8 mouse cellular contexts compared by ENCODE assay signal in genomic region chr7:19344237-19344847, GRCm38 (mm10). TPM values are rescaled to one million over a fixed set of nuclear protein-coding genes. Genes with fewer than 3 reads are reported as not detected.
A peak's percentile ranks its signal among the peaks of the same experiment; 100 is the strongest.
DNase-seq lines count a peak whose midpoint lies in the region; ATAC-seq and TF ChIP-seq lines count a peak whose summit lies in the region.

Gene Ercc1, plus strand, starts transcription at chr7:19344778.

- no peak for DNase-seq in liver, adult 2 months (ENCODE audit: extremely low read depth, low read depth, low spot score)
- DNase-seq in liver: no peak
- no peak for DNase-seq in adrenal gland, postnatal 10 days
- DNase-seq in gastrocnemius, adult 18-20 months (ENCODE audit: low spot score): no peak
- DNase-seq in liver, embryonic 14.5 days (ENCODE audit: low read depth in 3 of 3, low spot score in 3 of 3): no peak
- DNase-seq in testis, postnatal 14 days (ENCODE audit: low spot score): peak; percentile 45
- DNase-seq in retina, embryonic 14.5 days (ENCODE audit: low spot score): no peak

- no peaks in the 10 kb centered on the region for H3K9me3 ChIP-seq in hindbrain, embryonic 13.5 days
- H3K9me3 ChIP-seq in liver, embryonic 14.5 days (ENCODE audit: control insufficient read depth, low read length): no peaks in the 10 kb centered on the region

- 0 out of 2 replicates have a peak, but pooled peaks cover 2% of the 10 kb centered on the region for H3K27me3 ChIP-seq in liver, adult 2 months (ENCODE audit: control insufficient read depth, insufficient read depth, low read length)
- H3K27me3 ChIP-seq in hindbrain, embryonic 13.5 days: peaks cover 21% of the 10 kb centered on the region
- peaks cover 31% of the 10 kb centered on the region for H3K27me3 ChIP-seq in liver, embryonic 14.5 days (ENCODE audit: control insufficient read depth, insufficient read depth, low read length)

- peak; percentile 21 for ATAC-seq in hindbrain, embryonic 13.5 days (ENCODE audit: low FRiP score)
- ATAC-seq in liver, embryonic 14.5 days (ENCODE audit: insufficient read depth): no peak

- TF ChIP-seq EP300 in liver, embryonic 14.5 days (IDR thresholded peaks at IDR 0.05; ENCODE audit: low read depth): no peak

- no peak for TF ChIP-seq CTCF in liver, adult 2 months (IDR thresholded peaks at IDR 0.05; ENCODE audit: low read depth, low read length)
- no peak for TF ChIP-seq CTCF in liver, embryonic 14.5 days (IDR thresholded peaks at IDR 0.05; ENCODE audit: low read depth)

- no peaks in the 10 kb centered on the region for H3K79me2 ChIP-seq in liver, adult 2 months (ENCODE audit: control insufficient read depth, insufficient read depth, low read length)

- TF ChIP-seq POLR2A in liver, adult 2 months (IDR thresholded peaks at IDR 0.05; ENCODE audit: extremely low read depth, insufficient read depth, low read length): no peak

- WGBS in liver, adult 2 months: 20% methylated on average over 12 of the region's 12 CpGs
- WGBS in hindbrain, embryonic 13.5 days: 27% methylated on average over 12 of the region's 12 CpGs
- WGBS in liver, embryonic 14.5 days (ENCODE audit: insufficient replicate concordance): 17% methylated on average over 12 of the region's 12 CpGs

- H3K4me3 ChIP-seq in liver, adult 2 months (ENCODE audit: insufficient read depth, low read depth, low read length): peak within 1 kb of the TSS; percentile 63
- H3K4me3 ChIP-seq in hindbrain, embryonic 13.5 days: peak within 1 kb of the TSS; percentile 67
- H3K4me3 ChIP-seq in liver, embryonic 14.5 days (ENCODE audit: insufficient read depth in 1 of 2, low read depth in 2 of 2, low read length in 2 of 2): peak within 1 kb of the TSS; percentile 55 to 96

- peak within 1 kb of the TSS; percentile 81 for H3K4me2 ChIP-seq in hindbrain, embryonic 13.5 days
- peak within 1 kb of the TSS; percentile 75 for H3K4me2 ChIP-seq in liver, embryonic 14.5 days (ENCODE audit: low read depth)

- H3K4me1 ChIP-seq in liver, adult 2 months (ENCODE audit: control insufficient read depth, insufficient read depth, low read length): peaks cover 1% of the 10 kb centered on the region; the same call in 1 of the 2 replicates
- H3K4me1 ChIP-seq in hindbrain, embryonic 13.5 days (replicated peaks): peaks cover 42% of the 10 kb centered on the region
- H3K4me1 ChIP-seq in liver, embryonic 14.5 days (replicated peaks; ENCODE audit: control insufficient read depth in 2 of 2, insufficient read depth in 2 of 2, low read length in 1 of 2): peaks cover 0 to 14% of the 10 kb centered on the region in 2 experiments; a peak in 3 of 4 replicates

- no peaks in the 10 kb centered on the region for H3K36me3 ChIP-seq in liver, adult 2 months (ENCODE audit: control insufficient read depth, insufficient read depth, low read length)
- peaks cover 18% of the 10 kb centered on the region for H3K36me3 ChIP-seq in hindbrain, embryonic 13.5 days
- no peaks in the 10 kb centered on the region for H3K36me3 ChIP-seq in liver, embryonic 14.5 days (replicated peaks; ENCODE audit: control insufficient read depth, insufficient read depth, low read depth)

- H3K27ac ChIP-seq in liver, adult 2 months (replicated peaks; ENCODE audit: insufficient read depth, low read depth, low read length): no peak within 1 kb of the TSS; the same call in 1 of the 2 replicates
- H3K27ac ChIP-seq in hindbrain, embryonic 13.5 days: peak within 1 kb of the TSS; percentile 91
- H3K27ac ChIP-seq in liver, embryonic 14.5 days: no peak within 1 kb of the TSS

- peak within 1 kb of the TSS; percentile 60 for H3K9ac ChIP-seq in liver, adult 2 months (ENCODE audit: low read depth, low read length)
- H3K9ac ChIP-seq in hindbrain, embryonic 13.5 days: peak within 1 kb of the TSS; percentile 75
- H3K9ac ChIP-seq in liver, embryonic 14.5 days (replicated peaks): peak within 1 kb of the TSS; percentile 37

RNA-seq across cellular contexts. Expression of gene Ercc1, which starts in this region (rescaled TPM):
- 6.5 and 6.6 TPM in 2 replicates for total RNA-seq in liver, adult 2 months (2014; rRNA removed)
- 8.5 and 9.4 TPM in 2 replicates for polyA plus RNA-seq in liver, adult 2 months (2012; rRNA removed)
- 10 to 100 TPM; 37.1 to 41.3 TPM for total RNA-seq in adrenal gland, postnatal 10 days (2021)
- total RNA-seq in gastrocnemius, adult 18-20 months (2021): 10 to 100 TPM; 30.0 to 30.8 TPM
- polyA plus RNA-seq in hindbrain, embryonic 13.5 days (2015; fragmentation: Nextera tagmentation; extraction: Ambion mirVana): 84.9 and 96.6 TPM in 2 replicates
- 8.5 and 9.8 TPM in 2 replicates for polyA plus RNA-seq in liver, embryonic 14.5 days (2012; rRNA removed)
- 15.7 and 19.2 TPM in 2 replicates for polyA plus RNA-seq in liver, embryonic 14.5 days (2014; fragmentation: Nextera tagmentation; extraction: Ambion mirVana)
